Mouse (Mus musculus) megakaryocyte, embryonic 14.5 days (primary cell): ENCODE measurements around the gene Vangl1.

Experiments
- FLI1 ChIP-seq: IDR thresholded peaks from 2 replicates; pipeline ENCODE4 v1.6.1; 2012; ENCODE audit warnings: low read length, inconsistent platforms, mixed read lengths
- GATA1 ChIP-seq: IDR thresholded peaks from 3 replicates; pipeline ENCODE4 v1.6.1; 2012; ENCODE audit warnings: mixed read lengths, low read length, inconsistent platforms, borderline replicate concordance

DNA sequence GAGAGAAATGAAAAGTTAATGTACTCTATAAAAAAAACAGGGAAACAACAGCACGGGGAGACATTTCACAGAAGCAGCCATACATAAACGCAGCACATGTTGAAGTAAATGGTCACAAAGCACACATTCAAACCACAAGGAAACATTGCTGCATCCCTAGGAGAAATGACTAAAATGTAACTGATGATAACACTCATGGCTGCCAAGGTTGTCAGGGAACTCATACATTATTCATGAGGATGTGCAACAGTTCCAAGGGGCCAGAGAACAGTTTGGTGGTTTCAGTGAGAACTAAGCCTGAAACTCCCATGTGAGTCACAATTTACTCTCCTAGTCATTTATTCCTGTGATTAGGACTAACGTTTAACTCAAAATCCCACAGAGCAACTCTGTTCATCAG, 96.3 kb downstream of the Vangl1 start:
- TF ChIP-seq GATA1, result no peak
- TF ChIP-seq FLI1, result no peak
